Mouse (Mus musculus): Measurements from ENCODE around the gene 9530068E07Rik.
"Not testable (repeated sequence)": the region's sequence is repeated elsewhere in the genome, so short reads cannot be mapped to it uniquely, and the experiment has no call there.

Gene 9530068E07Rik

GRCm38 (mm10) chr11:52374340-52374739 lies 21.9 kb upstream of the 9530068E07Rik start:
- peak; percentile 75 for DNase-seq (ENCODE audit: low spot score)

- no peak for DNase-seq (ENCODE audit: low spot score)
Observed at GRCm38 (mm10) chr11:52377579-52377978, 18.6 kb upstream of the 9530068E07Rik start.

GRCm38 (mm10) chr11:52379241-52379640 lies 17.0 kb upstream of the 9530068E07Rik start:
- no peak for DNase-seq (ENCODE audit: low spot score)

GRCm38 (mm10) chr11:52383741-52384140 lies 12.5 kb upstream of the 9530068E07Rik start:
- DNase-seq (ENCODE audit: low spot score), result no peak

DNA sequence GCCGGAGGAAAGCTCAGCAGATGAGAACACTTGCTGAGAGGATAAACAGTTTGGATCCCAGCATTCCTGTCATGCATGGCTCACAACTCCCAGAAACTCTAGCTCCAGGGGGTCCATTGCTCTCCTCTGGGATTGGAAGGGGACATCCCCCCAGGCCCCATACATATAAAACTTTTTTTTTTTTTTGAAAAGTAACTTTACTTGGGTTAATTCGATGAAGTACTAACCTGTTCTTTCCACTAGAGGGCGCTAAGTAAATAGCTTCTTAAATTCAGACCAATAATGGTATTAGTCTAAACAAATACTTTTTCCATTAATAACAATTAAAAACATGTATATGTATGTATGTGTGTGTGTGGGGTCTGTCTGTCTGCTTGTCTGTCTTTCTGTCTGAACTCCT lies 11.6 kb upstream of the 9530068E07Rik start:
- peak; percentile 66 for DNase-seq (ENCODE audit: low spot score)

DNA sequence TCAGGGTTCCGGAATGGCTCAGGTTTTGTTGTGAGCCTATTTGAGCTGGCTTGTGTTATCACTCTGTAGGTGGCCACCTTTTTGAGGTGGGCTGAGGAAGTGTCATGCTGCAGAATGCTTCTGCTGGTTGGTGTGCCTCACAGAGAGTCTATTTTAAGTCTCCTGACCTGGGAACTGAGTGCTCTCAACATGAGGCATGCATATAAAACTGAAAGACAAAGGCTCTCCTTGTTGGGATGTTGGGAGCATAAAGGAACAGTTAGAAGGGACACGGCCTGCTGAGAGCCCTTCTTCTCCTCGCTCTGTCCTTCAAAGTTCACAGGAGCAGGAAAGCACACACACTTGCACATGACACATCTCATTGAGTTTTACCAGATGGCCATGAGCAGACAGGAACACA lies 9.3 kb upstream of the 9530068E07Rik start:
- DNase-seq (ENCODE audit: low spot score), result no peak

- DNase-seq (ENCODE audit: low spot score), result no peak
Observed at GRCm38 (mm10) chr11:52388150-52388549, 8.1 kb upstream of the 9530068E07Rik start.

- not testable (repeated sequence) for DNase-seq (ENCODE audit: low spot score)
Observed at GRCm38 (mm10) chr11:52388979-52389378, 7.2 kb upstream of the 9530068E07Rik start.

- DNase-seq (ENCODE audit: low spot score), result no peak
Observed at GRCm38 (mm10) chr11:52389933-52390332, 6.3 kb upstream of the 9530068E07Rik start.

DNA sequence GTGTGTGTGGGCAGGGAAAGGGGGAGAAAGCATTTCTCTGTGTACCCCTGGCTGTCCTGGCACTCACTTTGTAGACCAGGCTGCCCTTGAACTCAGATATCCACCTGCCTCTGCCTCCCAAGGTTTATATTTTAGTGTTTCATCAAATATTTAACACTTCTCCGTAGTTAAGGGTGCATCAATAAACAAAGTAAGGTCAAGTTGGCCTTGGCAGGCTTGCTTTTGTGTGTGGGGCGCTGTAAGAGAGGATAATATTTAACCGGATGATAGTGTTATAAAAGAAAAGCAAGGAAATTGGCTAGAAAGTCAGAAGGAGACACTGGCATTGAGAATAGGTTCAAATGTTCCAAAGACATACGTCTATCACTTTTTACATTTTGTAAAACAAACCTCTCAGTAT lies 1.7 kb upstream of the 9530068E07Rik start:
- DNase-seq (ENCODE audit: low spot score), result no peak

DNA sequence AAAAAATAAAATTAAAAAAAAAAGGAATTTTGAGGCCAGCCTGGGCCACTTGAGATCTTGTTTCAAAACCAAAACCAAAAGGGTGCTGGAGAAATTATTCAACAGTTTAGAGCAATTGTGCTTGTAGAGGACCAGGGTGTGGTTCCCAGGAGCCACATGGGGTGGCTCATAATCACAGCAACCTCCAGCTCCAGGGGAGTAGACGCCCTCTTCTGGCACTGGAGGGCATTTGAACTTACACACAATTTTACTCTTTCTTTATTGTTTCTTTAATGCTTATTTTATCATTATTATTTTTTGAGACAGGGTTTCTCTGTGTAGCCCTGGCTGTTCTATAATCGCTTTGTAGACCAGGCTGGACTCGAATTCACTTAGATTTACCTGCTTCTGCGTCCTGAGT lies 885 bp upstream of the 9530068E07Rik start:
- no peak for DNase-seq (ENCODE audit: low spot score)

DNA sequence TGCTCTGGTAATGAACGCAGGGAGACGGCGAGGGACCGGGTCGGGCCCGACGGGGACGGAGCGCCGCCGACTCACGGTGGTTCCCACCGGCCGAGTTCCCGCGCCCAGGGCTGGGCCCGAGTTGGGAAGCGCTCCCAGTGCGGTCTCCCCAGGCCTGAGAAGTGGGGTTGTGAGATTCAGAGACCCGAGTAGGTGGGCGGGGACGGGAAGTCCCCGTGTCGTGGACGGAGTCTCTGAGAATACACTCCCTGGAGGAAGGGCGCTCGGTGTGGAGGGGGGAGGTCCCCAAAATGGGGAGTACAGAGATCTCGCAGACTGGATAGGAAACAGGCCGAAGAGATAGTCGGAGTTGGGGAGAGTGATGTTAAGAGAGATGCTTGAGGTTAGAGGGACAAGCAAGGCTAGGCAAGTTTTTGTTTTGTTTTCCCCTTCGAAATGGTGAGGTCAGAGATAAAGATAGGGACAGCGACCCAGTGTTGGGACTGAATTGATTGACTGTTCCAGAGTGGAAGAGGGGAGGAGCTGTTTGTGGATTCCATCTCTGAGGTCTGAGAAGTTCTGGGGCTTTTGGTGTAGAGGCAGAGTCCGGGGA lies 465 bp downstream of the 9530068E07Rik start:
- DNase-seq (ENCODE audit: low spot score), result peak; percentile 52

- DNase-seq (ENCODE audit: low spot score), result peak; percentile 47
Observed at GRCm38 (mm10) chr11:52397385-52397987, 1.3 kb downstream of the 9530068E07Rik start.

DNA sequence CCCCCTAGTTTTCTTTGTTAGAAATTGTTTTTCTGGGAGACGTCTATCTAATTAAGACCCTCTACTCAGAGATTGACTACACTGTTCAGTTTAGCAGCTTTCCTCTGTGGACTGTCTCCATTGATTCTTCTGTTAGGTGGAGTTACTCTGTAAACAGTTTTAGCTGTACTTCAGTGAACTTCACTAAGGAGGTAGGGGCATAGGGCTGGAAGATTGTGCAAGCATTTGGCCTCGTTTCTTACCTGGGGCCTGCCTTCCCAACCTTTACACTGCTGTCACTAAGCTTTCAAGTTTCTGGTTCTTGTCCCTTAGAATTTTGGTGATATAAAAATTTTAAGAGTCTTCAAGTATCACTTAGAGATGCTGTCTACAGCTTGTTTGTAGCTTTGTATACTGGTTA lies 5.2 kb downstream of the 9530068E07Rik start:
- no peak for DNase-seq (ENCODE audit: low spot score)

DNA sequence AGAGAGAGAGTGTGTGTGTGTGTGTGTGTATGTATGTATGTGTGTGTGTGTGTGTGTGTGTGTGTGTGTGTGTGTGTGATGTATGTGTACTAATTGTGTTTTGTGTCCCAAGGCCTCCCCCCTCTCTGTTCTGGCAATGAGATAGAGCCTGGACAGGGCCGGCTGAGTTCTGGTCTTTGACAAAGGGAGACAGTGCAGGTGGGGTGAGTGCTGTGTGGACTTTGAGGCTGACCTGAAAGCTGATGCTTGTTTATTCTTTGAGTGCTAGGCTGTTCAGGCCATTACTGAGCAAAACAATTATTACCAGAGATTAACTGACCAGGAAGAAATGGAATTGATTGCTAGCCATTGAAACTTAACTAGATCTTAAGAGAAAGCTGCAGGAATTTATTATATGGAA lies 6.3 kb downstream of the 9530068E07Rik start:
- no peak for DNase-seq (ENCODE audit: low spot score)

GRCm38 (mm10) chr11:52404209-52404608 lies 8.0 kb downstream of the 9530068E07Rik start:
- DNase-seq (ENCODE audit: low spot score), result no peak

- no peak for DNase-seq (ENCODE audit: low spot score)
Observed at GRCm38 (mm10) chr11:52405196-52405688, 9.0 kb downstream of the 9530068E07Rik start.

- no peak for DNase-seq (ENCODE audit: low spot score)
Observed at GRCm38 (mm10) chr11:52409316-52409715, 13.1 kb downstream of the 9530068E07Rik start.

GRCm38 (mm10) chr11:52418358-52418757 lies 22.1 kb downstream of the 9530068E07Rik start:
- no peak for DNase-seq (ENCODE audit: low spot score)

DNA sequence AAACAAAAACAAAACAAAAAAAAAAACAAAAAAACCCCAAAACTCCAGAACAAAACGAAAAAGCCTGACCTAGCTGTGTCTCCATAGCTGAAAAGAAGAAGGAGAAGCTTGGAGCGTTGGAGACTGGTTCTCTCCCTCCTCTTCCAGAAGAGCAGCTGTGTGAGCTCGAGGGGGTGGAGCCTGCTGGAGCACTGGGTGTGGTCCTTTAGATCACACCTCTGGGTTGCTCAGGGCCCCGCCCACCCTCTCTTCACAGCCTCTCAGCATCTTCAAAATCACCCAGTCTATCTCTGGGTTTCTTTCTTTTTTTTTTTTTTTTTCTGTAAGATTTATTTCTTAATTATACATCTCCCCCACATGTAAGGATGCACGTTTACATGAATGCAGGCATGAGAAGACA lies 23.0 kb downstream of the 9530068E07Rik start:
- no peak for DNase-seq (ENCODE audit: low spot score)

- no peak for DNase-seq (ENCODE audit: low spot score)
Observed at GRCm38 (mm10) chr11:52419861-52420260, 23.6 kb downstream of the 9530068E07Rik start.

GRCm38 (mm10) chr11:52420296-52421052 lies 24.2 kb downstream of the 9530068E07Rik start:
- no peak for DNase-seq (ENCODE audit: low spot score)

Measured in retina, embryonic 14.5 days (tissue).